Mouse (Mus musculus) left cerebral cortex, adult 6 months (tissue): ENCODE data around the gene Olfr1183. TPM values are rescaled to one million over a fixed set of nuclear protein-coding genes. Genes with fewer than 3 reads are reported as not detected.

Source experiments
- long read RNA-seq, 2 experiments: library from polyadenylated mRNA; unstranded; transcript quantifications; one replicate each; pipeline ENCODE4 v2.0.0; 2019 to 2020
- polyA plus RNA-seq: library from polyadenylated mRNA; unstranded; fragments of <200 nt; fragmentation: Nextera tagmentation; gene quantifications from 2 replicates; pipeline ENCODE4 v1.2.3, GENCODE M21; 2021

Gene Olfr1183
- 0.01 TPM in 1 of 2 replicates, not detected in the other for polyA plus RNA-seq
- long read RNA-seq, experiment 1 = 0 reads
- long read RNA-seq, experiment 2 = 0 reads

DNA sequence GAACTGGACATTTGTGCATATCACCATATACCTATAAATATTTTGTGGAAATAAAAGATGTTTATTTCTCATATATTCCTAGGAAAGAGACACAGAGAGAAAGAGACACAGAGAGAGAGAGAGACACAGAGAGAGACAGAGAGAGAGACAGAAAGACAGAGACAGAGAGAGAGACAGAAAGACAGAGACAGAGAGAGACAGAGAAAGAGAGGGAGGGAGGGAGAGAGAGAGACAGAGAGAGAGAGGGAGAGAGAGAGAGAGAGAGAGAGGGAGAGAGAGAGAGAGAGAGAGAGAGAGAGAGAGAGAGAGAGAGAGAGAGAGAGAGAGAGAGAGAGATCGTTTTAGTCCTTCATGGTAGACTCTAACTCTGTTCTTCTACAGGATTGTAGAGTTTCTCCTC is at the start of gene Olfr1183:
Olfr1183 (plus strand) TSS at position 301 of the 400 bp plus-strand sequence.

DNA sequence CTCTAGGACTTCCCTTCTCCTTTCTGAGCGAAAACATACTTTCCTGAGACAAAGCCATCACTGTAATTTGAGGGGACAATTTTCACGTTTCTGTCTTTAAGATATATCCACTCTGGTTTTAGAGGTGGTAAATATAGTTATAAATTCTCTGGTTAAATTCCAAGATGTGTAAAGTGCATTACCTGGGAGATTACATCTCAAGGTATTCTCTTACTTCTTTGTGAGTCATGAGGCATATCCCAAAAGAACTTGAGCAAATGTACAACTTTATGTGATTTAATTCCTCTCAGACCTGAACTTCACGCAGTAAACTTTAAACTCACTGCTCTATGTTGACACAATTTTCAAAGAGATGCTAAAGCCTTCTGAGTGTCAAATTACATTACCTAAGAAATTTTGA is 48.3 kb upstream of the Olfr1183 start, which contains the start of gene Olfr1179:
Olfr1179 (minus strand) TSS at position 101 of the 400 bp plus-strand sequence.

DNA sequence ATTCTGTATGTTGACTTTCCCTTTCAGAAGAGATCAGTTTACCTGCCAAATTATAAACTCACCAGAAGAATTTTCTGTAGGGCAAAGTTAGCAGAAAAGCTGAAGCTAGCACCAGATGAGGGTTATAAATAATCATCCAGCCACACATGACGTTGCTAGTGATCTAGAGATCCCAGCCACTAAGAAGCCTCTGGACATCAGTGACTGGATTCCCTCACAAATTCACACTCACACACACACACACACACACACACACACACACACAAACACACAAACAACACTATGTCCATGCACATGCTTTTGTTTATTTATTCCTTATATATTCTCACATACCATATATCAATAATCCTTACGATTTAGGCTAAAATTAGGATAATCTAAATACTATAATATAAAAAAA is 35.6 kb upstream of the Olfr1183 start, which contains the start of gene Olfr1180:
Olfr1180 (minus strand) TSS at position 101 of the 400 bp plus-strand sequence.

DNA sequence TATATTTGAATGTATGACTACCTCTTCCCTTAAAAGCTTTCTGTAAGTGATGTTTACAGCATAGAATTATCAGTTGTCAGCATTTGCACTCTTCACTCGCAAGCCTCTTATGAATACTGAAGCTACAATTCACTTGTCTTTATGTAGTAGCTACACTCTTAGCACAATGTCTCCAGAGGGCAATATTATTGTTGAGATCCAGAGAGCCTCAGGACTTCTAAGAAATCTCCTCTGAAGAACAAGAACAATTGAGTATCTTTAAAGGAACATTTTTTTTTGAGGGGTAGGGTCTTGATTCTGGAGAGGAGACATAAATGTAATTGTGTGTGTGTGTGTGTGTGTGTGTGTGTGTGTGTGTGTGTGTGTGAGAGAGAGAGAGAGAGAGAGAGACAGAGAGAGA is 28.6 kb upstream of the Olfr1183 start, which contains the start of gene Olfr1181:
Olfr1181 (minus strand) TSS at position 101 of the 400 bp plus-strand sequence.

DNA sequence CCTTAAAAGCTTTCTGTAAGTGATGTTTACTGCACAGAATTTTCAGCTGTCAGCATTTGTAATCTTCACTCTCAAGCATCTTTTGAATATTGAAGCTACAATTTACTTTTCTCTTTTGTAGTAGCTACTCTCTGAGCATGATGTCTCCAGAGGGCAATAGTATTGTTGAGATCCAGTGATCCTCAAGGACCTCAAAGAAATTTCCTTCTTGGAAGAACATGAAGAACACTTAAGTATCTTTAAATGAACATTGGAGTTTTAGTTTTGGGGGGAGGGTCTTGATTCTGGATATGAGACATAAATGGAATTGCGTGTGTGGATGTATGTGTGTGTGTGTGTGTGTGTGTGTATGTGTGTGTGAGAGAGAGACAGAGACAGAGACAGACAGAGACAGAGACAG is 5.6 kb upstream of the Olfr1183 start, which contains the start of gene Gm13757:
Gm13757 (minus strand) TSS at position 101 of the 400 bp plus-strand sequence.

DNA sequence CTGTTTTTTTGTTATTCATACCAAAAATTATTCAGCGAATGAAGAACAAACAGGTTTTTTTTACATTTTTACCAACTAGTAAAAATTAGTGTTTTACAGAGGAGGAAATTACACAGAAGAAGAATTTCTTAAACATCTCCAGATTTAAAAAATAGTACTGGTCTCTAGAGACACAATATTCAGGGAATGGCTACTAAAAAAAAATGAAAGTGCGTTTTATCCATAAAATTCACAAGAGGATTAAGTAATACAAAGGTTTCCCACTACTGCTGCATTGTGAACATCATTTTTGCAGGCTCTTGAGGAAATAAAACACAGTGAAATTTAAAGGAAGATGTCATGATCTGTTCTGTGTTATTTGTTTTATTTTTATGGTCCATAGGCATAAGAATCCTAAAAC is 28.6 kb downstream of the Olfr1183 start, which contains the start of gene Olfr1184:
Olfr1184 (plus strand) TSS at position 301 of the 400 bp plus-strand sequence.

DNA sequence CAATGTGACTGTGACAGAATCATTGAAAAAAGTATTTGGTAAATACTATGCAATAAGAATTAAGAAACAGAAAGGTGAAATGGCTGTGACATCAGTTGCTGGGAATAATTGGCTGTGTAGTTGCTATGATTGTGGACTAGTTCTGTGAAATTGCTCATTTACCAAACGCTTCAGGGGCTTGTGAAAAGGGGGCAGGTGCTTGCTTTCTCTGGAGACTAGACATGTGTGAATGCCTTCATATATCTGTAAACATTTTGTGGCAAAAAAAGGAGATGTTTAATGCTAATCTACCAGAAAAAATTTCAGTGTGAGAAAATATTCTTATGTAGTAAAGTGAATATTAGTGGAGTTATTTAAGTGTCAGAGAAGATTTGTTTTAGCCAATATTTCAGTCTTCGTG is 38.4 kb downstream of the Olfr1183 start, which contains the start of gene Olfr1185-ps1:
Olfr1185-ps1 (plus strand) TSS at position 301 of the 400 bp plus-strand sequence.

DNA sequence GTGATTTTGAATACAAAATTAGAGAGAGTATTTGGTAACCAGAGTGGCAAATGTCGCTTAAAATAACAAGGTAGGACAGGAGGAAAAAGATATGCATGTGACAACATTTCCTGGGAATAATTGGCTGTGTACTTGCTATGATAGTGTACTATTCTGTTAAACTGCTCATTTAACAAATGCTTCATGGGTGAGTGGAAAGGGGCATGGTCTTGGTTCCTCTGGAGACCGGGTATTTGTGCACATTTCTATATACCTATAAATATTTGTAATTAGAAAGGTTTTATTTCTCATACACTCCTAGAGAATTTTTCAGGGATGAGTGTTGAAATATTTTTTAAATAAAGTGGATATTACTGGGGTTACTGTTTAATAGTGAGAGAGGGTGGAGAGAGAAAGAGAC is 63.6 kb downstream of the Olfr1183 start, which contains the start of gene Olfr1186:
Olfr1186 (plus strand) TSS at position 301 of the 400 bp plus-strand sequence.

Other genes starting within 250 kb of the Olfr1183 start
- not detected in 2 replicates for gene Olfr1170, start 226.5 kb upstream of the Olfr1183 start, polyA plus RNA-seq
- gene Olfr1173, start 175.0 kb upstream of the Olfr1183 start, polyA plus RNA-seq = not detected in 2 replicates
- gene Olfr1174-ps, start 139.7 kb upstream of the Olfr1183 start, polyA plus RNA-seq = not detected in 2 replicates
- gene Olfr1175-ps, start 127.7 kb upstream of the Olfr1183 start, polyA plus RNA-seq = not detected in 2 replicates
- gene Olfr1176, start 118.1 kb upstream of the Olfr1183 start, polyA plus RNA-seq = not detected in 2 replicates
- not detected in 2 replicates for gene Olfr1177-ps, start 108.4 kb upstream of the Olfr1183 start, polyA plus RNA-seq
- not detected in 2 replicates for gene Olfr1178, start 67.8 kb upstream of the Olfr1183 start, polyA plus RNA-seq
- gene Olfr1179, start 48.4 kb upstream of the Olfr1183 start, polyA plus RNA-seq = not detected in 2 replicates
- not detected in 2 replicates for gene Olfr1180, start 35.7 kb upstream of the Olfr1183 start, polyA plus RNA-seq
- gene Olfr1181, start 28.7 kb upstream of the Olfr1183 start, polyA plus RNA-seq = not detected in 2 replicates
- not detected in 2 replicates for gene Gm13757, start 5.7 kb upstream of the Olfr1183 start, polyA plus RNA-seq
- gene Olfr1184, start 28.7 kb downstream of the Olfr1183 start, polyA plus RNA-seq = not detected in 2 replicates
- not detected in 2 replicates for gene Olfr1185-ps1, start 38.5 kb downstream of the Olfr1183 start, polyA plus RNA-seq
- gene Olfr1186, start 63.7 kb downstream of the Olfr1183 start, polyA plus RNA-seq = not detected in 2 replicates
- not detected in 2 replicates for gene Olfr1188, start 102.1 kb downstream of the Olfr1183 start, polyA plus RNA-seq
- gene Olfr1189, start 131.6 kb downstream of the Olfr1183 start, polyA plus RNA-seq = not detected in 2 replicates
- gene Olfr1191-ps1, start 185.7 kb downstream of the Olfr1183 start, polyA plus RNA-seq = not detected in 2 replicates
- not detected in 2 replicates for gene Olfr1192-ps1, start 193.6 kb downstream of the Olfr1183 start, polyA plus RNA-seq
- not detected in 2 replicates for gene Olfr1193, start 220.8 kb downstream of the Olfr1183 start, polyA plus RNA-seq
- gene Olfr1195, start 234.3 kb downstream of the Olfr1183 start, polyA plus RNA-seq = not detected in 2 replicates
- gene Olfr1196, start 249.7 kb downstream of the Olfr1183 start, polyA plus RNA-seq = not detected in 2 replicates